Mouse (Mus musculus) testis, adult 2 months (tissue): Measurements from ENCODE around the gene Olfr1368.

Source experiments
- CTCF ChIP-seq: fragments of 200-500 bp; IDR thresholded peaks from 2 replicates; pipeline ENCODE4 v1.5.1; 2012; ENCODE audit warnings: low read depth, mild to moderate bottlenecking, inconsistent platforms, low read length, moderate library complexity; ENCODE audit not compliant: control insufficient read depth, insufficient read depth, insufficient replicate concordance
- POLR2A ChIP-seq: fragments of 200-500 bp; IDR thresholded peaks from 2 replicates; pipeline ENCODE4 v1.6.1; 2012; ENCODE audit warnings: low read depth, mild to moderate bottlenecking, inconsistent platforms, low read length, moderate library complexity; ENCODE audit not compliant: control insufficient read depth

GRCm38 (mm10) chr13:21183066-21183465, 37.4 kb upstream of the Olfr1368 start:
- no peak for TF ChIP-seq CTCF
- no peak for TF ChIP-seq POLR2A
